Mouse (Mus musculus) left cerebral cortex, postnatal 25 days (tissue): ENCODE measurements around the gene Gaa. TPM values are rescaled to one million over a fixed set of nuclear protein-coding genes. Genes with fewer than 3 reads are reported as not detected.

Source experiments
- total RNA-seq, 2 experiments: library from RNA; stranded (reverse); gene quantifications; 2 replicates each; pipeline ENCODE4 v1.2.3; 2021

The Gaa gene
- total RNA-seq, 2 experiments from 2014 or later = 232 to 233 TPM

Other genes starting within 250 kb of the Gaa start
- gene Cbx2, start 244.9 kb upstream of the Gaa start, total RNA-seq = 1 to 10 TPM; 2.6 to 3.0 TPM
- 10 to 100 TPM; 12.9 to 17.7 TPM for gene Cbx8, start 226.9 kb upstream of the Gaa start, total RNA-seq
- gene Cbx4, start 181.7 kb upstream of the Gaa start, total RNA-seq = 10 to 100 TPM; 59.5 to 66.2 TPM
- gene Tbc1d16, start 39.4 kb upstream of the Gaa start, total RNA-seq = 10 to 100 TPM; 32.1 to 40.9 TPM
- 1 to 10 TPM in 1 of 2 experiments, under 1 TPM in 1; 0.98 to 1.4 TPM for gene Ccdc40, start 39.3 kb upstream of the Gaa start, total RNA-seq
- gene Eif4a3, start 32.2 kb downstream of the Gaa start, total RNA-seq = 10 to 100 TPM; 72.1 to 79.0 TPM
- under 1 TPM; 0.14 to 0.18 TPM for gene Card14, start 39.9 kb downstream of the Gaa start, total RNA-seq
- gene Sgsh, start 87.6 kb downstream of the Gaa start, total RNA-seq = 1 to 10 TPM; 3.9 to 4.4 TPM
- 1 to 10 TPM; 4.5 TPM for gene Slc26a11, start 87.7 kb downstream of the Gaa start, total RNA-seq
- 1 to 10 TPM; 2.2 to 2.6 TPM for gene Rnf213, start 125.2 kb downstream of the Gaa start, total RNA-seq
- 10 to 100 TPM; 21.9 to 31.1 TPM for gene Endov, start 223.5 kb downstream of the Gaa start, total RNA-seq